Mouse (Mus musculus): ENCODE data around the gene Pabpn1l. TPM values are rescaled to one million over a fixed set of nuclear protein-coding genes. Genes with fewer than 3 reads are reported as not detected.

Gene Pabpn1l
- total and polyA plus RNA-seq, 3 experiments, result 0.10 to 0.52 TPM; not detected in 1

GRCm38 (mm10) chr8:122661894-122662293 lies 39.4 kb upstream of the Pabpn1l start:
- TF ChIP-seq CTCF (IDR thresholded peaks at IDR 0.05) (no peak), EP300 (IDR thresholded peaks at IDR 0.05; ENCODE audit: insufficient read depth, low read depth, low read length) (no peak), POLR2A (IDR thresholded peaks at IDR 0.05; ENCODE audit: insufficient read depth, low read depth, low read length) (no peak)
- Histone ChIP-seq H3K27ac (no peak overlapping the region; the same call in 1 of the 2 replicates), H3K9ac (ENCODE audit: low read depth, low read length) (no peak overlapping the region), H3K27me3 (ENCODE audit: control insufficient read depth, insufficient read depth, low read length) (no peaks in the 10 kb centered on the region), H3K36me3 (ENCODE audit: control insufficient read depth, insufficient read depth, low read length) (no peaks in the 10 kb centered on the region), H3K4me1 (ENCODE audit: control insufficient read depth, insufficient read depth, low read length) (peaks cover 66% of the 10 kb centered on the region), H3K4me3 (no peak overlapping the region), H3K79me2 (replicated peaks; ENCODE audit: control insufficient read depth, insufficient read depth, low read length) (peaks cover 5% of the 10 kb centered on the region)
- WGBS, result 87% methylated on average over 2 of the region's 2 CpGs
- intact Hi-C loops (cut with DNase I), result loop anchor here (2.0 kb wide), 1 partner anchor 15 kb away; no protein-coding TSS in a partner anchor
- no peak for DNase-seq

DNA sequence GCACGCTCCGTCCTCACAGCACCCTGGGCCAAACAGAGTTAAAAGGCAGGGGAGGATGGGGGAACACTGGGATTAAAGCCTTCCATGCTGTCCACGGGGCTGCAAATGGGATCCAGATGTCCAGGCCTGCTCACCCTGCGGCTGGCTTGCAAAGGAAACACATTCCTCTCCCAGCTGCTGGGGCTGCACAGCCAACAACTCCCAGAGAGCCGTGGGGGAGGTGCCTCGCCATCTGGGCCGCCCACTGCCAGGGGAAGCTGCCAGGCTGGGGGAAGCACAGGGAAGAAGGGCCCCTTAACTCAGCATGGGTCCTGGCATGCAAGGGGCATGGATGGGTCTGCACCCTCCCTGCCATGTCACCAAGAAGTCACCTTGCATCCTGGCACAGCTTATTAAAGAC lies 38.6 kb upstream of the Pabpn1l start:
- no peaks in the 10 kb centered on the region for H3K27me3 ChIP-seq (ENCODE audit: control insufficient read depth, insufficient read depth, low read length)
- TF ChIP-seq CTCF (IDR thresholded peaks at IDR 0.05), result no peak
- peak; percentile 90; the same call in 1 of the 2 replicates for TF ChIP-seq EP300 (IDR thresholded peaks at IDR 0.05; ENCODE audit: insufficient read depth, low read depth, low read length)
- H3K4me3 ChIP-seq, result no peak overlapping the region
- H3K27ac ChIP-seq, result peak overlapping the region; percentile 67
- peak; percentile 83 to 84 for DNase-seq
- H3K4me1 ChIP-seq (ENCODE audit: control insufficient read depth, insufficient read depth, low read length), result peaks cover 64% of the 10 kb centered on the region
- intact Hi-C loops (cut with DNase I), result loop anchor here (2.0 kb wide), 1 partner anchor 16 kb away; no protein-coding TSS in a partner anchor
- H3K36me3 ChIP-seq (ENCODE audit: control insufficient read depth, insufficient read depth, low read length), result no peaks in the 10 kb centered on the region
- H3K79me2 ChIP-seq (replicated peaks; ENCODE audit: control insufficient read depth, insufficient read depth, low read length), result peaks cover 6% of the 10 kb centered on the region
- H3K9ac ChIP-seq (ENCODE audit: low read depth, low read length), result no peak overlapping the region; the same call in 1 of the 2 replicates
- 12% methylated on average over 7 of the region's 7 CpGs for WGBS

- Histone ChIP-seq H3K4me1 (ENCODE audit: control insufficient read depth, insufficient read depth, low read length) (peaks cover 68% of the 10 kb centered on the region), H3K9ac (ENCODE audit: low read depth, low read length) (no peak overlapping the region), H3K4me3 (no peak overlapping the region), H3K27me3 (ENCODE audit: control insufficient read depth, insufficient read depth, low read length) (no peaks in the 10 kb centered on the region), H3K27ac (no peak overlapping the region; the same call in 1 of the 2 replicates), H3K79me2 (replicated peaks; ENCODE audit: control insufficient read depth, insufficient read depth, low read length) (peaks cover 6% of the 10 kb centered on the region), H3K36me3 (ENCODE audit: control insufficient read depth, insufficient read depth, low read length) (no peaks in the 10 kb centered on the region)
- peak in 1 of 2 experiments; percentile 58 for DNase-seq
- TF ChIP-seq CTCF (IDR thresholded peaks at IDR 0.05), result peak; percentile 80
- no peak for TF ChIP-seq EP300 (IDR thresholded peaks at IDR 0.05; ENCODE audit: insufficient read depth, low read depth, low read length)
- WGBS, result 83% methylated on average over 2 of the region's 2 CpGs
- intact Hi-C loops (cut with DNase I), result loop anchor here (2.0 kb wide), 1 partner anchor 17 kb away; no protein-coding TSS in a partner anchor
Measured at GRCm38 (mm10) chr8:122660022-122660421, 37.5 kb upstream of the Pabpn1l start.

GRCm38 (mm10) chr8:122658807-122659160 lies 36.2 kb upstream of the Pabpn1l start:
- intact Hi-C loops (cut with DNase I), result no loop called here
- H3K4me3 ChIP-seq, result no peak overlapping the region
- peaks cover 6% of the 10 kb centered on the region for H3K79me2 ChIP-seq (replicated peaks; ENCODE audit: control insufficient read depth, insufficient read depth, low read length)
- no peak for DNase-seq
- WGBS, result 84% methylated on average over 9 of the region's 9 CpGs
- H3K27me3 ChIP-seq (ENCODE audit: control insufficient read depth, insufficient read depth, low read length), result no peaks in the 10 kb centered on the region
- H3K4me1 ChIP-seq (ENCODE audit: control insufficient read depth, insufficient read depth, low read length), result peaks cover 64% of the 10 kb centered on the region
- no peak overlapping the region for H3K9ac ChIP-seq (ENCODE audit: low read depth, low read length)
- H3K36me3 ChIP-seq (ENCODE audit: control insufficient read depth, insufficient read depth, low read length), result no peaks in the 10 kb centered on the region; the same call in 1 of the 2 replicates
- peak overlapping the region; percentile 5 for H3K27ac ChIP-seq
- TF ChIP-seq CTCF (IDR thresholded peaks at IDR 0.05), result no peak
- TF ChIP-seq EP300 (IDR thresholded peaks at IDR 0.05; ENCODE audit: insufficient read depth, low read depth, low read length), result no peak
- no peak for TF ChIP-seq POLR2A (IDR thresholded peaks at IDR 0.05; ENCODE audit: insufficient read depth, low read depth, low read length)

GRCm38 (mm10) chr8:122658149-122658806 lies 35.7 kb upstream of the Pabpn1l start:
- Histone ChIP-seq H3K27me3 (ENCODE audit: control insufficient read depth, insufficient read depth, low read length) (no peaks in the 10 kb centered on the region), H3K79me2 (replicated peaks; ENCODE audit: control insufficient read depth, insufficient read depth, low read length) (peaks cover 6% of the 10 kb centered on the region), H3K27ac (peak overlapping the region; percentile 8), H3K4me3 (no peak overlapping the region), H3K4me1 (ENCODE audit: control insufficient read depth, insufficient read depth, low read length) (peaks cover 61% of the 10 kb centered on the region), H3K9ac (ENCODE audit: low read depth, low read length) (no peak overlapping the region), H3K36me3 (ENCODE audit: control insufficient read depth, insufficient read depth, low read length) (no peaks in the 10 kb centered on the region; the same call in 1 of the 2 replicates)
- DNase-seq, result no peak
- intact Hi-C loops (cut with DNase I), result no loop called here
- TF ChIP-seq CTCF (IDR thresholded peaks at IDR 0.05) (no peak), POLR2A (IDR thresholded peaks at IDR 0.05; ENCODE audit: insufficient read depth, low read depth, low read length) (no peak), EP300 (IDR thresholded peaks at IDR 0.05; ENCODE audit: insufficient read depth, low read depth, low read length) (no peak)
- 71% methylated on average over 10 of the region's 10 CpGs for WGBS
